ENCODE assay signal across 1 mouse cellular context in the genomic region with DNA sequence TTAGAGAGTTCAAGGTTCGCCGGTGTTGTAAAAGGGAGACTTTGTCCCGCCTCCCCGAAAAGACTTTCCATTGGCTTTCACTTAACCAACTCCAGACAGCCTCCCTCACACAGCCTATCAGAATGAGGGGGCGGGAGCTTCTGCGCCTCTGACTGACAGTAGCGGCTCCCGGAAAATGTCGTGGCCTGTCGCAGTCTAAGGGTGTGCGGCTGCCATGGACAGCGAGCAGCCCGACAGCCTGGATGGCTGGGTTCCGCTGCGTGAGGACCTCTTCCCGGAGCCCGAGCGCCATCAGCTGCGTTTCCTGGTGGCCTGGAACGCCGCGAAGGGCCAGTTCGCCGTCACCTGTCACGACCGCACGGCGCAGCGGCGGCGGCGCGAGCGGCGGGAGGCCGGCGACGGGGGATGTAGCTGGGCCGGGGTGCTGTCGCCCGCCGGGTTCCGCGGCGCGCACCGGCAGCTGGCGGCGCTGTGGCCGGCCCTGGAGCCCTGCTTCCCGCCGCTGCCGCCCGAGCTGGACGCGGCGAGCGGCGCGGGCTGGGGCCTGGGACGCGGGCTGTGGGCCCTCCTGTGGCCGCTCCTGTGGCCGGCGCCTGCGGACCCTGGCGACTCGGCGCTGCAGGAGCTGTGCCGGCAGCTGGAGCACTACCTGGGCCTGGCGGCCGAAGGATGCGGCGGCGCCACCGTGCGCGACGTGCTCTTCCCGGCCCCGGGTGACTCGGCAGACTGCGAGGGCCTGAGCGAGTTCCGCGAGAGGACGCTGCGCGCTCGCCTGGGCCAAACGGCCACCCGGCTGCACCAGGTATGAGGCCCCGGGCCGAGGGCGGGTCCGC.
TF ChIP-seq lines count a peak whose summit lies in the region.

A gene (plus strand): TSS at position 159 of the 833 bp plus-strand sequence.

TF ChIP-seq in CH12.LX, 34 proteins besides CTCF, POLR2A, EP300 and RAD21 (continued from another document):
- TF ChIP-seq TCF12 (IDR thresholded peaks at IDR 0.05; ENCODE audit: low read depth, low read length) (peak; percentile 57; the same call in 1 of the 2 replicates), ZMIZ1 (IDR thresholded peaks at IDR 0.05; ENCODE audit: low read depth, low read length) (peak; percentile 81), ZKSCAN1 (IDR thresholded peaks at IDR 0.05; ENCODE audit: borderline replicate concordance, low read depth, low read length) (no peak), GABPA (IDR thresholded peaks at IDR 0.05; ENCODE audit: insufficient replicate concordance, low read depth, low read length) (no peak), JUN (IDR thresholded peaks at IDR 0.05; ENCODE audit: insufficient read depth, low read depth, low read length) (no peak), MEF2A (IDR thresholded peaks at IDR 0.05; ENCODE audit: borderline replicate concordance, low read depth, low read length) (no peak; the same call in 1 of the 2 replicates), USF1 (IDR thresholded peaks at IDR 0.05; ENCODE audit: low read depth, low read length) (no peak), CHD2 (IDR thresholded peaks at IDR 0.05; ENCODE audit: low read length) (peak; percentile 78), USF2 (conservative IDR thresholded peaks at IDR 0.05; ENCODE audit: low read depth, low read length) (no peak), SMC3 (IDR thresholded peaks at IDR 0.05; ENCODE audit: low read depth, low read length) (no peak), CHD1 (IDR thresholded peaks at IDR 0.05; ENCODE audit: low read depth, low read length) (no peak), ETS1 (conservative IDR thresholded peaks at IDR 0.05; ENCODE audit: low read depth, low read length) (no peak), ZC3H11A (IDR thresholded peaks at IDR 0.05; ENCODE audit: low read depth, low read length) (no peak), RCOR1 (conservative IDR thresholded peaks at IDR 0.05; ENCODE audit: low read depth, low read length) (no peak), PAX5 (IDR thresholded peaks at IDR 0.05; ENCODE audit: low read length) (no peak), MXI1 (IDR thresholded peaks at IDR 0.05; ENCODE audit: low read depth, low read length) (peak; percentile 69), SIN3A (IDR thresholded peaks at IDR 0.05; ENCODE audit: low read length) (no peak), ELF1 (IDR thresholded peaks at IDR 0.05; ENCODE audit: low read depth, low read length) (peak; percentile 76), IRF4 (IDR thresholded peaks at IDR 0.05; ENCODE audit: low read depth, low read length) (no peak; the same call in 1 of the 2 replicates), BHLHE40 (IDR thresholded peaks at IDR 0.05; ENCODE audit: low read depth, low read length) (no peak), KAT2A (IDR thresholded peaks at IDR 0.05; ENCODE audit: insufficient replicate concordance, low read length) (0 out of 2 replicates have a peak, but pooled peaks have one; percentile 16)
